10 mouse cellular contexts compared by ENCODE assay signal in the genomic region with DNA sequence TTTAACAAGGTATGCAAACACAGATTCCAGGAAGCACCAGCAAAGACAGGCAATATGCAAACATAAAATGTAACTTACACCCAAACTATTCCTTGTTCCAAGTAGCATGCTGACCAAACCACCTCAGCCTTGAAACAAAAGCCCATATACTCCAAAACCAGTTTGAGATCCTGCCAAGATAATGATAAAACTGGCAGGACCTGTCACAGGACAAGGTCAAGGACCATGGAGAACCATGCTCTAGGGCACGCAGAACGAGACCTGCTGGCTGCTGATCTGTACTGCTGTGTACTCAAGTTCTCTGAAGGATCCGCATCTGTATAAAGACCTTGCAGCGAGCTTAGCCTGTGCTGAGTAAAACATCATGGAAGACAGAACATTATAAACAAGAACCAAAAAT. TPM values are rescaled to one million over a fixed set of nuclear protein-coding genes. Genes with fewer than 3 reads are reported as not detected.
DNase-seq lines count a peak whose midpoint lies in the region; ATAC-seq and TF ChIP-seq lines count a peak whose summit lies in the region.
"Had no signal": no experiment of that assay in that cellular context is flagged by ENCODE, and none has a peak within 500 bp of the region (broad histone marks: within the 10 kb centered on the region; RNA-seq: fewer than 3 reads in every experiment).

No protein-coding gene starts in this region.

- H3K4me2 ChIP-seq in kidney, postnatal 0 days (ENCODE audit: low read length) = peak overlapping the region; percentile 90; the same call in 1 of the 2 replicates
- peak overlapping the region; percentile 77 for H3K4me2 ChIP-seq in hindbrain, embryonic 14.5 days (replicated peaks)

- no peaks in the 10 kb centered on the region for H3K4me1 ChIP-seq in kidney, postnatal 0 days (replicated peaks; ENCODE audit: insufficient read depth, low read length)
- H3K4me1 ChIP-seq in hindbrain, embryonic 14.5 days (replicated peaks; ENCODE audit: control insufficient read depth, insufficient read depth, low read length) = peaks cover 19% of the 10 kb centered on the region; the same call in 1 of the 2 replicates

- H3K27ac ChIP-seq in kidney, postnatal 0 days = no peak overlapping the region
- no peak overlapping the region for H3K27ac ChIP-seq in hindbrain, embryonic 14.5 days

- no peak overlapping the region for H3K9ac ChIP-seq in kidney, postnatal 0 days (ENCODE audit: low read depth, low read length)
- peak overlapping the region; percentile 54 for H3K9ac ChIP-seq in hindbrain, embryonic 14.5 days

- TF ChIP-seq CTCF in kidney, postnatal 0 days (IDR thresholded peaks at IDR 0.05; ENCODE audit: low read depth) = no peak

- no peak overlapping the region for H3K4me3 ChIP-seq in kidney, postnatal 0 days (replicated peaks; ENCODE audit: low read depth, low read length)
- H3K4me3 ChIP-seq in hindbrain, embryonic 14.5 days (replicated peaks; ENCODE audit: low read length) = peak overlapping the region; percentile 92

- ATAC-seq in kidney, postnatal 0 days (replicated peaks; ENCODE audit: low FRiP score, low read depth) = no peak
- no peak for ATAC-seq in hindbrain, embryonic 14.5 days (ENCODE audit: low FRiP score)
- ATAC-seq in frontal cortex, adult (ENCODE audit: low TSS enrichment) = no peak
- ATAC-seq: intestine, postnatal 0 days had no signal

- no peaks in the 10 kb centered on the region for H3K9me3 ChIP-seq in kidney, postnatal 0 days (replicated peaks; ENCODE audit: low read length)
- H3K9me3 ChIP-seq in hindbrain, embryonic 14.5 days (ENCODE audit: control insufficient read depth, low read length) = no peaks in the 10 kb centered on the region

- H3K27me3 ChIP-seq in kidney, postnatal 0 days (ENCODE audit: insufficient read depth, low read length) = no peaks in the 10 kb centered on the region
- no peaks in the 10 kb centered on the region for H3K27me3 ChIP-seq in hindbrain, embryonic 14.5 days (ENCODE audit: control insufficient read depth, insufficient read depth, low read length)
- H3K27me3 ChIP-seq in splenic B cell, adult 2 months (ENCODE audit: control insufficient read depth, insufficient read depth, low read length, poor library complexity, severe bottlenecking) = no peaks in the 10 kb centered on the region

- no peak for DNase-seq in kidney, postnatal 0 days (ENCODE audit: low spot score)
- no peak for DNase-seq in kidney, postnatal 4 days
- peak; percentile 13 for DNase-seq in urinary bladder, postnatal 14 days (ENCODE audit: low spot score)
- DNase-seq in urinary bladder, postnatal 10 days (ENCODE audit: low spot score) = no peak
- DNase-seq in hindbrain, embryonic 14.5 days (ENCODE audit: low spot score) = no peak
- DNase-seq in splenic B cell, adult 2 months (ENCODE audit: low read depth, low spot score) = peak; percentile 42
- no peak for DNase-seq in urinary bladder, postnatal 4 days (ENCODE audit: low spot score in 2 of 2)

- 78% methylated on average over 4 of the region's 4 CpGs for WGBS in kidney, postnatal 0 days
- 94% methylated on average over 4 of the region's 4 CpGs for WGBS in hindbrain, embryonic 14.5 days

- H3K36me3 ChIP-seq in kidney, postnatal 0 days (ENCODE audit: insufficient read depth, low read length) = no peaks in the 10 kb centered on the region
- peaks cover 4% of the 10 kb centered on the region; the same call in 1 of the 2 replicates for H3K36me3 ChIP-seq in hindbrain, embryonic 14.5 days (replicated peaks; ENCODE audit: control insufficient read depth, insufficient read depth)
- peaks cover 6% of the 10 kb centered on the region; the same call in 1 of the 2 replicates for H3K36me3 ChIP-seq in splenic B cell, adult 2 months (ENCODE audit: control insufficient read depth, insufficient read depth, low read length, poor library complexity, severe bottlenecking)
- H3K36me3 ChIP-seq: G1E had no signal

RNA-seq across cellular contexts. Expression of gene Gpr137c, which starts 1.8 kb away (rescaled TPM):
- polyA plus RNA-seq in kidney, postnatal 0 days (2015; fragmentation: Nextera tagmentation; extraction: Ambion mirVana) = 1.8 and 2.3 TPM in 2 replicates
- 18.8 and 19.7 TPM in 2 replicates for polyA plus RNA-seq in hindbrain, embryonic 14.5 days (2014; fragmentation: Nextera tagmentation; extraction: Ambion mirVana)
- polyA plus RNA-seq: G1E had no signal

RNA-seq across cellular contexts. Expression of gene Txndc16, which starts 2.4 kb away (rescaled TPM):
- 13.5 and 15.4 TPM in 2 replicates for polyA plus RNA-seq in kidney, postnatal 0 days (2015; fragmentation: Nextera tagmentation; extraction: Ambion mirVana)
- polyA plus RNA-seq in hindbrain, embryonic 14.5 days (2014; fragmentation: Nextera tagmentation; extraction: Ambion mirVana) = 41.1 and 45.6 TPM in 2 replicates

Comparison
In these comparisons a context has a peak if more than half of its experiments do, and no peak if none do; other contexts are left out.
1. DNase-seq: peak in urinary bladder, postnatal 14 days (single experiment) and splenic B cell, adult 2 months (single experiment); none in kidney, postnatal 0 days (single experiment), kidney, postnatal 4 days (0 of 2), urinary bladder, postnatal 10 days (single experiment), hindbrain, embryonic 14.5 days (single experiment) and urinary bladder, postnatal 4 days (0 of 2).